Mouse (Mus musculus) C2C12 (cell line): ENCODE measurements around the gene Sox13. TPM values are rescaled to one million over a fixed set of nuclear protein-coding genes. Genes with fewer than 3 reads are reported as not detected.

ENCODE experiments used
- H3K27me3 ChIP-seq: one replicate; pipeline ENCODE4 v1.6.1; 2011; ENCODE audit not compliant: control insufficient read depth, insufficient read depth, insufficient read length
- H3K36me3 ChIP-seq: one replicate; pipeline ENCODE4 v1.6.1; 2011; ENCODE audit not compliant: control insufficient read depth, insufficient read depth
- H3K4me3 ChIP-seq: one replicate; pipeline ENCODE4 v1.5.1; 2011; ENCODE audit warnings: mild to moderate bottlenecking, control low read depth; ENCODE audit not compliant: poor library complexity, insufficient read depth, severe bottlenecking
- H3K79me2 ChIP-seq: one replicate; pipeline ENCODE4 v1.6.1; 2011; ENCODE audit not compliant: control insufficient read depth, insufficient read depth
- H3K79me3 ChIP-seq: one replicate; pipeline ENCODE4 v1.6.1; 2011; ENCODE audit warnings: low read depth, control low read depth
- H3ac ChIP-seq: one replicate; pipeline ENCODE3; 2011; ENCODE audit warnings: low read depth; ENCODE audit not compliant: control insufficient read depth, insufficient read length
- CEBPB ChIP-seq: IDR thresholded peaks from one replicate; pipeline ENCODE4 v1.6.1; 2011; ENCODE audit warnings: low read depth, mild to moderate bottlenecking, control low read depth, moderate library complexity
- CTCF ChIP-seq: IDR thresholded peaks from one replicate; pipeline ENCODE4 v1.5.1; 2011; ENCODE audit not compliant: control insufficient read depth, insufficient read depth, insufficient read length
- FOSL1 ChIP-seq: IDR thresholded peaks from one replicate; pipeline ENCODE4 v1.8.0; 2011; ENCODE audit warnings: mild to moderate bottlenecking, low read length; ENCODE audit not compliant: poor library complexity, insufficient read depth, severe bottlenecking
- MAX ChIP-seq: IDR thresholded peaks from one replicate; pipeline ENCODE4 v1.6.1; 2011; ENCODE audit warnings: mild to moderate bottlenecking, control low read depth
- MYOD1 ChIP-seq: IDR thresholded peaks from one replicate; pipeline ENCODE4 v1.6.1; 2011; ENCODE audit warnings: low read depth; ENCODE audit not compliant: control insufficient read depth, insufficient read length
- MYOG ChIP-seq: IDR thresholded peaks from one replicate; pipeline ENCODE4 v1.6.1; 2011; ENCODE audit not compliant: control insufficient read depth, insufficient read length; ENCODE audit errors: extremely low read depth
- USF1 ChIP-seq: IDR thresholded peaks from one replicate; pipeline ENCODE4 v1.6.1; 2011; ENCODE audit warnings: low read depth, mild to moderate bottlenecking, control low read depth, moderate library complexity
- polyA plus RNA-seq: library from polyadenylated mRNA; unstranded; fragments of >200 nt; fragmentation: generic; extraction: Trizol; gene quantifications from one replicate; pipeline ENCODE4 v1.2.1, GENCODE M21; 2012; ENCODE audit warnings: missing spikeins

The Sox13 gene
- polyA plus RNA-seq, 1 experiment, result 0.26 TPM

DNA sequence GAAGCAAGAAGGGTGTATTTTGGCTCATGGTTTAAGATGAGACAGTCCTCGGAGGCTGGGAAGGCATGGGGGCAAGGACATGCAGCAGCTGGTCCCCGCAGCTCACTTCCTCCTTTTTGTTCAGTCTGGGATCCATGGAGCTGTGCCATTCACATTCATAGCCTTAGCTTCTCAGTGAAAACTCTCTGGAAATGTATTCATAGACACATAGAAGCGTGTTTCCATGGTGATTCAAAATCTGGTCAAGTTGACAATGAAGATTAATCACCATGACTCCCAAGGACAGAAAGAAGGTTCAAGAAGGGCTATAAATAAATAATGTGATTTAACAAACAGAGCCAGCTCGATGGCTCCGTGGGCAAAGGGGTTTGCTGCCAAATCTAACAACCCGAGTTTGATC is 90.2 kb downstream of the Sox13 start:
- no peak overlapping the region for H3K4me3 ChIP-seq
- H3K27me3 ChIP-seq, result peaks cover 33% of the 10 kb centered on the region
- no peaks in the 10 kb centered on the region for H3K79me3 ChIP-seq
- no peak overlapping the region for H3ac ChIP-seq
- TF ChIP-seq CEBPB (no peak), FOSL1 (no peak), MYOG (no peak), MYOD1 (no peak), USF1 (no peak), MAX (no peak), CTCF (no peak)
- no peaks in the 10 kb centered on the region for H3K79me2 ChIP-seq
- no peaks in the 10 kb centered on the region for H3K36me3 ChIP-seq

DNA sequence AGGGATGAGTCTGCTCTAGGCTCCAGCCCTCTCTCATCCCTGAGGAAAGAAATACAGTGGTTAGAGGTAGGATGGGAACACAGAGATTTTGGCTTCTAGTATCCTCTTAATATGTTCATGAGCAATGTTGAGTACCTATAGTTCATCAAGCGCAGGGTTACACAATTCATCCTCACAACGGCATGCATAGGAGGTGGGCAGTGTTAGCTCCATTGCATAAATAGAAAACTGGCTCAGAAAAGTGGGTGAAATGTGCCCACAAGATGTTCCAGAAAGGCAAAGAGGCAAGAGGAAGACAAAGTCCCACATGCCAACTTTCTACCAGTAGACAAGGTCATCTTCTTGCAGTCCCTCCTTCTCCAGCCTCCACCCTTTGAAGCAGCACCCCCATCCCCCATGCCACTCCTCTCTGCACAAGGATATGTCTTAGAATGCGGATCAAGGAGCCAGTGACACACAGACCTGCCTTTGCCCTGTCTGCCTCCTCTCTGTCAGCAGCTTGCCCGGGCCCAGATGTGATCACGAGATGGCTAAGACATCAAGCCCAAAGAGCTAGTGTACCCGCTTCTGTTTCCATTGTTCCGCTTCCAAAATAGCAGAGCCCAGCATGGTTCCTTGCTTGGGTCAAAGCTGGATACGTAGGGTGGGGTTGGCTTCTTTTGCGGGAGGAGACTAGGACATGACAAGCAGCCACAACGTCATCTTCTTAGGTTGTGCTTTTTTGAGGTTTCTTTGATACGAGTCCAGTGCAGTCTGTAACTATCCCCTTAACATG is 91.3 kb downstream of the Sox13 start:
- no peaks in the 10 kb centered on the region for H3K36me3 ChIP-seq
- H3K79me3 ChIP-seq, result no peaks in the 10 kb centered on the region
- no peak for TF ChIP-seq CEBPB
- no peak for TF ChIP-seq CTCF
- no peak for TF ChIP-seq MAX
- TF ChIP-seq FOSL1, result no peak
- TF ChIP-seq MYOD1, result no peak
- TF ChIP-seq MYOG, result no peak
- TF ChIP-seq USF1, result no peak
- H3K4me3 ChIP-seq, result no peak overlapping the region
- peaks cover 44% of the 10 kb centered on the region for H3K27me3 ChIP-seq
- H3K79me2 ChIP-seq, result no peaks in the 10 kb centered on the region
- H3ac ChIP-seq, result no peak overlapping the region

Other genes starting within 250 kb of the Sox13 start
- gene Golt1a, start 114.6 kb downstream of the Sox13 start, polyA plus RNA-seq, result not detected
- gene Kiss1, start 102.5 kb downstream of the Sox13 start, polyA plus RNA-seq, result not detected
- not detected for gene Ren1, start 73.9 kb downstream of the Sox13 start, polyA plus RNA-seq
- gene Etnk2, start 60.8 kb downstream of the Sox13 start, polyA plus RNA-seq, result not detected
- 465 TPM for gene Snrpe, start 185.9 kb upstream of the Sox13 start, polyA plus RNA-seq
- 2.8 TPM for gene Zbed6, start 236.5 kb upstream of the Sox13 start, polyA plus RNA-seq
- 2.0 TPM for gene Gm38394, start 236.9 kb upstream of the Sox13 start, polyA plus RNA-seq